ENCODE assay signal across 36 mouse cellular contexts in genomic region chr6:34872871-34873270, GRCm38 (mm10). TPM values are rescaled to one million over a fixed set of nuclear protein-coding genes. Genes with fewer than 3 reads are reported as not detected.
A peak's percentile ranks its signal among the peaks of the same experiment; 100 is the strongest.
DNase-seq lines count a peak whose midpoint lies in the region; ATAC-seq lines count a peak whose summit lies in the region.
"Had no signal": no experiment of that assay in that cellular context is flagged by ENCODE, and none has a peak within 500 bp of the region (broad histone marks: within the 10 kb centered on the region; RNA-seq: fewer than 3 reads in every experiment).

No protein-coding gene starts in this region.

- peak; percentile 29 to 35 for DNase-seq in heart, adult 18-20 months
- no peak for DNase-seq in heart, adult 9 months (ENCODE audit: low spot score in 2 of 2)
- peak; percentile 1 to 8 for DNase-seq in kidney, postnatal 4 days
- DNase-seq in kidney, adult 9 months: no peak
- DNase-seq in right cerebral cortex, postnatal 36 days (ENCODE audit: low spot score in 2 of 2): no peak
- DNase-seq: adrenal gland, postnatal 36 days; B cell, adult 2 months; cerebellum, adult 11 months; cerebellum, adult 9-11 months; lung, postnatal 10 days; midbrain, embryonic 14.5 days; retina, postnatal 1 day; right cerebral cortex, postnatal 25 days; thymus, postnatal 25 days had no signal

- peaks cover 83% of the 10 kb centered on the region for H3K36me3 ChIP-seq in megakaryocyte, embryonic 14.5 days (replicated peaks; ENCODE audit: low read length)
- H3K36me3 ChIP-seq: embryonic facial prominence, embryonic 15.5 days had no signal

- peaks cover 94% of the 10 kb centered on the region for H3K4me1 ChIP-seq in megakaryocyte, embryonic 14.5 days

- no peaks in the 10 kb centered on the region for H3K27me3 ChIP-seq in megakaryocyte, embryonic 14.5 days (replicated peaks)
- H3K27me3 ChIP-seq: CH12.LX; embryonic facial prominence, embryonic 15.5 days; neural tube, embryonic 12.5 days; Patski had no signal

- no peak for ATAC-seq in megakaryocyte, adult 5-6 weeks (ENCODE audit: poor library complexity, severe bottlenecking)
- ATAC-seq: forebrain, embryonic 16.5 days; hindbrain, embryonic 16.5 days; intestine, postnatal 0 days; Patski had no signal

- H3K9me3 ChIP-seq in megakaryocyte, embryonic 14.5 days: no peaks in the 10 kb centered on the region
- H3K9me3 ChIP-seq: embryonic facial prominence, embryonic 15.5 days; G1E; hindbrain, embryonic 10.5 days; neural tube, embryonic 12.5 days had no signal

- H3K4me3 ChIP-seq in megakaryocyte, embryonic 14.5 days (replicated peaks): peak overlapping the region; percentile 96
- H3K4me3 ChIP-seq: embryonic facial prominence, embryonic 15.5 days; hindbrain, embryonic 10.5 days; left cerebral cortex, adult 2 months; neural tube, embryonic 12.5 days had no signal

RNA-seq across cellular contexts. Expression of gene Cyren, which starts 5.0 kb away (rescaled TPM):
- total RNA-seq in heart, adult 18-20 months (2021): 1 to 10 TPM; 3.6 to 5.2 TPM
- polyA plus RNA-seq in megakaryocyte, embryonic 14.5 days (2012; ENCODE audit: insufficient read depth, low replicate concordance): 14.0 and 14.5 TPM in 2 replicates
- total RNA-seq in megakaryocyte, adult 5-6 weeks (2015): 7.5 and 8.1 TPM in 2 replicates
- 3.8 and 7.1 TPM in 2 replicates for total RNA-seq in megakaryocyte, adult 5-6 weeks (2017)

RNA-seq across cellular contexts. Expression of gene Tmem140, which starts 9.9 kb away (rescaled TPM):
- total RNA-seq in heart, adult 18-20 months (2021): 10 to 100 TPM; 26.5 to 32.4 TPM
- polyA plus RNA-seq in megakaryocyte, embryonic 14.5 days (2012; ENCODE audit: insufficient read depth, low replicate concordance): 5.5 and 11.5 TPM in 2 replicates
- total RNA-seq in megakaryocyte, adult 5-6 weeks (2015): 3.1 and 5.0 TPM in 2 replicates
- 2.8 and 6.1 TPM in 2 replicates for total RNA-seq in megakaryocyte, adult 5-6 weeks (2017)

RNA-seq across cellular contexts. Expression of gene Wdr91, which starts 37.8 kb away (rescaled TPM):
- total RNA-seq in heart, adult 18-20 months (2021): 10 to 100 TPM; 14.1 to 14.5 TPM
- 13.0 and 28.5 TPM in 2 replicates for polyA plus RNA-seq in megakaryocyte, embryonic 14.5 days (2012; ENCODE audit: insufficient read depth, low replicate concordance)
- total RNA-seq in megakaryocyte, adult 5-6 weeks (2015): 4.2 and 7.6 TPM in 2 replicates
- total RNA-seq in megakaryocyte, adult 5-6 weeks (2017): 19.6 and 27.5 TPM in 2 replicates

RNA-seq across cellular contexts. Expression of gene Stra8, which starts 47.1 kb away (rescaled TPM):
- not detected for total RNA-seq in heart, adult 18-20 months (2021)
- not detected in 2 replicates for polyA plus RNA-seq in megakaryocyte, embryonic 14.5 days (2012; ENCODE audit: insufficient read depth, low replicate concordance)
- not detected in 2 replicates for total RNA-seq in megakaryocyte, adult 5-6 weeks (2015)
- total RNA-seq in megakaryocyte, adult 5-6 weeks (2017): not detected in 2 replicates
- total RNA-seq: adrenal gland, adult 18-20 months; adrenal gland, postnatal 36 days; common myeloid progenitor, adult 5-6 weeks; gastrocnemius, postnatal 4 days; layer of hippocampus, postnatal 10 days; left cerebral cortex, adult 2 months; left cerebral cortex, postnatal 36 days; megakaryocyte progenitor cell, adult 5-6 weeks had no signal
- polyA plus RNA-seq: embryonic facial prominence, embryonic 15.5 days; forebrain, embryonic 16.5 days; G1E; heart, embryonic 14.5 days; hindbrain, embryonic 10.5 days; hindbrain, embryonic 16.5 days; intestine, postnatal 0 days; kidney, embryonic 16.5 days; liver, embryonic 14.5 days; midbrain, embryonic 14.5 days; neural tube, embryonic 12.5 days; Patski; spleen, adult 2 months had no signal

Comparison
In these comparisons a context has a peak if more than half of its experiments do, and no peak if none do; other contexts are left out.
1. DNase-seq: peak in heart, adult 18-20 months (2 of 2) and kidney, postnatal 4 days (2 of 2); none in heart, adult 9 months (0 of 2), kidney, adult 9 months (single experiment) and right cerebral cortex, postnatal 36 days (0 of 2).